Mouse (Mus musculus) left cerebral cortex, adult 11 months (tissue): ENCODE data around the gene Slc9c1.
"Not testable (repeated sequence)": the region's sequence is repeated elsewhere in the genome, so short reads cannot be mapped to it uniquely, and the experiment has no call there.

Source experiments
- DNase-seq: peaks from one replicate; pipeline ENCODE4 v3.0.0; 2022; ENCODE audit warnings: low spot score

Gene Slc9c1

DNA sequence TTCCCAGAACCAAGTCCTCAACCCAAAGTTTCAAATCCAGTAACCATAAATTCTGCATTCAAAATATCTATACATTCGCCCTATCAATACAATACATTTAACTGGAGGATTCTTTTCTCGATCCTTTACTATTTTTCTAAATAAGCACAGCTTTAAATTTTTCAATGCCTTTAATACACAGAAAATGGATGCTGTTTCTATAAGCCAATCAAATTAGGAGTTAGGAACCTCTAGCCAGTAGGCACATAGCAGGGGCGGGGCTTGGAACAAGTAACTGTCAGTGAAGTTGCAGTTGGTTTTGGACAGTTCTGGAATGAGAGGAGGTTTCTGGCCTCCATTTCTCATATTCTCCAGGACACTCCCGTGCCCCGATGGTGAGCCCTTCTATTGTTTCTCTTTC lies at the start of gene Slc9c1:
Gene Slc9c1, plus strand, starts transcription at position 301 of the 400 bp plus-strand sequence.
- no peak for DNase-seq

DNA sequence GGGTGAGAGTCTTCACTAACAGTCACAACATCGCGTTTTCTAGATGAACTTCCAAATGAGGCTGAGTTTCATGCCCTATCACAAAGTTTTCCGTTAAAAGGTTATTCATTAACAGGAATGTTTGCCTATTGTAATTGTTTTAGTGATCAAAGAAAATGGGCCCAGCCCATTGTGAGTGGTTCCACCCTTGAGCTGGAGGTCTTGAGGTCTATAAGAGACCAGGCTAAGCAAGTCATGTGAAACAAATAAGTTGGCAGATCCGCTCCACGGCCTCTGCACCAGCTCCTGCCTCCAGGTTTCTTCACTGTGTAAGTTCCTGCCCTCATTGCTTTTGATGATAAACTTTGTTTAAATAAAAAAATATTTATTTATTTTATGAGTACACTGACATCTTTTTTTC lies 42.2 kb upstream of the Slc9c1 start, which contains the start of gene Gm609:
Gene Gm609, minus strand, starts transcription at position 43 of the 400 bp plus-strand sequence.
- DNase-seq = no peak

DNA sequence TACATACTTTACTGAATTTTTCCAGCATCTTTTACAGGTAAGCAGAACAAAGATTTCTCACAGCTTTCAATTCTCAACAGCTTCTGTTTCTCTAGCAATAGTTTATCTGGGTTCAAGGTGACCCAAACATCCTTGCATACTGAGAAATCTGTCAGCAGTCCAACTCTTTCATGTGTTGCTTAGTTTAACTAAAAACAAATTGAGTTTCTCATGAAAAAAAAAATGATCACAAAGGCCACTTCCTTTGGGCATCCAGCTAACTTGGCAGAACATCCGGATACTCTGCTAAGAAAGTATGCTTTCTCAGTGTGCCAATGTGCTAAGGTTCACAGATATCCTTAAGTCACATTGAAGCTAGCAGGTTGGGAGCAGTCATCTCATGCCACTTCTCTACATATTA lies 39.8 kb upstream of the Slc9c1 start:
- DNase-seq = no peak

DNA sequence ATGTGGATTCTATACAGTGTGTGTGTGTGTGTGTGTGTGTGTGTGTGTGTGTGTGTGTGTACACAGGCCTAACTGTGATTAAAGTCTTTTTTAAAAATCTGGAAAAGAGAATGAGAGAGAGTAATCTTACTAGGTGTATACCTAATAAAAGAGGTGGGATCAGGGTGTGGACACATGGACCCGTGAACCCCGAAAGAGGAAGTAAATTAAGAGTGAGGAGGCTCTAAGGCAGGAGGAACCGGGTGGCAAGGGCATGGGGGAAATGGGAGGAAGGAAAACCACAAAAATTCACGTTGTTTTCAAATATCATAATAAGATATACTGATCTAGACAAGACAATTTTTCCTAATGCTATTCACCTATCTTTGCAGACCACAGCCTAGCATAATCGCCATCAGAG lies 9.6 kb upstream of the Slc9c1 start:
- DNase-seq = no peak

DNA sequence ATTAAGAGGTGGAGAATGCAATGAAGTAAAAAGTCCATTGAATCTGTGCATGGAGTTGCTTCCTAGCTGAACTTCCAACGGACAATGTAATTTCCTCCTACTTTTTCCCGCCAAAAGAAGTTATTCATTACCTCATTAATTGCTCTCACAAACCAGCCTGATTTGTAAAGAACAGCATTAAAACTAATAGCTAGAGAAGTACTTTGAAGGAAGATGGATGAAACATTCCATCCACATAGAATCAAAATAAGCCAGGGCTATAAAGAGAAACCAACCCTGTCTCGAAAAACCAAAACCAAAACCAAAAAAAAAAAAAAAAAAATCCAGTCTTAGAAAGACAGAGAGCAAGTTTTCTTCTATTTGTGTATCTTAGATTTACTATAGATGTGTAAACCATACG lies 3.2 kb upstream of the Slc9c1 start, which contains the start of gene Gm17783:
Gene Gm17783, minus strand, starts transcription at position 101 of the 400 bp plus-strand sequence.
- DNase-seq = no peak

DNA sequence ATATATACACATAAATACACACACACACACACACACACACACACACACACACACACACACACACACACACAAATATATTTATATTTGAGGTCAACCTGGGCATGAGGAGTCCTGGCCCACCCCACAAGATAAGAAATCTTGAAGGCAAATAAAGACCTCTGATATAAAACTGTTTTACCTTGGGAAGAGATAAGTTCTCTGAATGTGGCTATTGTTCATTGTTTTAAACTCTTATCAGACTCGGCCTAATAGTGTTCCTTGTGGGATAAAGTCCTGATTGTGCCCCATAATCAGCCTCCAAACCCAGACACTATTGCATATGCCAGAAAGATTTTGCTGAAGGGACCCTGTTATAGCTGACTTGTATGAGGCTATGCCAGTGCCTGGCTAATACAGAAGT lies 3.2 kb downstream of the Slc9c1 start:
- not testable (repeated sequence) for DNase-seq

DNA sequence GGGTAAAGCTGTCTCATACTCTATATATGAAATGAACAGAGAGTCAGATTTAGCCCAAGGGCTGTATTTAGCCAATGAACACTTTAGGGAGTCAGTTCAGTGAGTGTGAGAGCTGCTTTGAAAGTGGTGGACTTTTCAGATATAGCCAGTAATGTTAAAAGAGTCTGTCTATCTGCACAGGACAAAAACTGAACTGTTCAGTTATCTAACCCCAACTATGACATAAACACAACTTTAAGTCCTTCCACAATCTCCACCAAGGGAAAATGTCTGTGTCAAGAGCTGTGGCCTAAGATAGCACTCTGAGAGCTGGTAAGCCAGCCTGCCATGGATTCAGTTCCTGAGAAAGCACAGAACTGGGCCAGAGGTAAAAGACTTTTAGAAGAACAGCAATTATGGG lies 7.0 kb downstream of the Slc9c1 start:
- no peak for DNase-seq

DNA sequence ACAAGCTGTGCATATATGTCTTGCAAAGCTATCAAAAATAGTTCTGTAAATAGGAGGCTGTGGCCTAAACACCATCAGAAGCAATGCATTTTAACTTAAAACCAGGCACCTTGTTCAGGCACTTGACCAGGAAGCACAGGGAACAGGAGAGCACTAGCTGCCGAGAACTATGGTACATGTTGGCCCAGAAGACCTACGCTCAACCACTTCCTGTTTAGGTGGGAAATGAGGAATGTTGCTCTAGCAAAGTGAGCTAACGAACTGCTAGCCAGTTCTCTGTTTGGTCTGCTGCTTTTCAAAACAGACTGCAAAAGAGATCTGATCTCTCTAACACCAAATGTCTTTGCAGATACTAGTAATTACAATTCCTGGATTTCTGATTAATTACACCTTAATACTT lies 9.2 kb downstream of the Slc9c1 start:
- DNase-seq = no peak

DNA sequence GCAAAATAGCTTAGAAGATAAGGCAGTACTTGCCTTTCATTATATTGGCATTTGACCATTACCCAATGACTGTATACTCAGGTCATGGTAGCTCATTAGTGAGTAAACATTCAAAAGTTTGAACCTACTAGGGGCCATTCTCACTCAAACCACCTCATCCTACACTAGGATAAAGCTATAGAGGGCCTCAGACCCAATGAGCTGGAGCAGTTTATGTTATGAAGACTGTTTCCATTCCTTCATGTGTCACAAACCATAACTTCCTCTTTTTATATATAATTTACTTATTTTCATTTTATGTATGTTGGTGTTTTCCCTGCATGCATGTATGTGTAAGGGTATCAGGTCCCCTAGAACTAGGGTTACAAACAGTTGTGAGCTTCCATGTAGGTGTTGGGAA lies 12.9 kb downstream of the Slc9c1 start:
- DNase-seq = no peak

DNA sequence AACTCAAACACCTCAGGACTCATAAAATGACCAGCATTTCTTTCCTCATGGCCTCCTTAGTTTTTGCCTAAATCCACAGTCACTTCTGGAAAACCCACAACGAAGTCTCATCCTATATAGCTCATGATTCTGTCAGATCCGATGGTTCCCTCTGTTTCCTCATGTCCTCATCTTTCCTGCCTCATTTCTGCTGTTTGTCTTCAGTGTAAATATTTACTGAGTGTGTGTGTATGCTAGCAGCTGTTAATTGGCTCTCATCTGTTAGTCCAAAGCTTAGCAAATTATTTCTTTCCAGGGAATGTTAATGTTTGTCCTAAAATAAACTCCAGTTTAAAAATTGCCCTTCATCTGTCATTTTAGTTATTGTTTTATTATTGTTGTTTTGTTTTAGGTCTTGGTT lies 16.5 kb downstream of the Slc9c1 start:
- DNase-seq = no peak

DNA sequence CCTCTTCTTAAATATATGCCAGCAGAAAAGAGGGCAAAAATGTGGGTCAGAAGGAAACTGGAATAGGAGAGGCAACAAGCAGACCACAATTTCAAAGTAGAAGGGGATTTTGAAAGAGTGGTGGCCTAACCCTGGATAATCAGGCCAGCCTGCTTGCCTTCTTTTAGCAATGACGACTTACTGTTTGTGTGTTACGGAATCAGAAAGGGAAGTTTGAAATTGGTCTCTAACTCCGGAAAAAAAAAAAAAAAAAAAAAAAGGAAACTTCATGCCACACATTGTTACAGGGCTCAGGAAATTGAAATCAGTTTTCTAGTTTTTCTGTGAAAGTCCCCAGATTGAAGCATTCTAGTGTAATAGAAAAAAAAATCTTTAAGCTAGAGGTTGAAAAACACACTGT lies 26.6 kb downstream of the Slc9c1 start:
- DNase-seq = no peak

DNA sequence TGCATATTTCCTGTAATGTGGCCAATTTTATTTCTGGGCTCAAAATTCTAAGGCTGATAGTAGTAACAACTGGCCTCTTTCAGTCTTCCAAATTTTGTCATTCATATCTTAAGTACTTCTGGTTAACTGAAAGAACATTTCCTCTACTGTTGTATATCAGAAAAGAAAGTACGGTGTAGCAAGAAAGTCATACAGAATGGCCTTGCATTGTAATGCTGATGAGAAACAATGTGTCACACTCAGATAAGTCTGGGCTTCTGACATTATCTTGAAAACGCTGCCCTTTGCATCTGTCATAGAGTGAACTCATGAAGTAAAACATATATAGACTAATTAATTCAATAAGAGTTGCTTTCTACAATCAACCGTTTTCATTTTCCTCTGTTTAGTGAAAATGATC lies 37.2 kb downstream of the Slc9c1 start:
- no peak for DNase-seq

DNA sequence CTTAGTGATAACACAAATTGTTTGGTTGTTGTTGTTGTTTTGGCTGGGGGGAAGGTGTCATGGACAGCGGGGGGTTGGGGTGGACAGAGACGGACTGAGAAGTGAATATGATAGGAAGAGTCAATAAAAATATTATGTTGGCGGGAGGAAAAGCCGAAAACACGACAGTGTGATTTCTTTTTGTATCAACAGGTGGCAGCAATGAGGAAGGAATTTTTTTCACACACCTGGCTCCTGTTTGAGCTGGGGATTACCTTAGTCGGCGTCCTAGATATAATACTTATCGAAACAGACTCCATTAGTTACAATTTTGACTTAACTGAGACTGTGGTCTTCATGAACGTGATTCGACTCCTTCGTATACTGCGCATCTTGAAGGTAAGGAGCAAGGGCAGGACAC lies 44.8 kb downstream of the Slc9c1 start:
- DNase-seq = no peak

DNA sequence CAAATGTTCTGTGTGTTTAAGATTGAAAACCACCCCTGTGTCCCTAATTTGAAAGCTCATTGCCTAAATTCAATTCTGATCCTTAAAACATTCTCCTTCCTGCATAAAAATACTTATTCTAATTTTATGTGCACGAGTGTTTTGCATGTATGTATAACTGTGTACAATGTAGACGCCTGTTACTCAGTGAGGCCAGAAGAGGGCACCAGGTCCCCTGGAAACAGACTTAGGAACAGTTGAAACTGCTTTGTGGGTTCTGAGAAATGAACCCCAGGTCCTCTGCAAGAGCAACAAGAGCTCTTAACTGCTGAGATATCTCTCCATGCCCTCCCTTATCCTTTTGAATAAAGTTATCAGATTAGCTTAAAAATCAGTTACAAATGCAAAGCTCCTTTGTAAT lies 47.4 kb downstream of the Slc9c1 start:
- DNase-seq = no peak

DNA sequence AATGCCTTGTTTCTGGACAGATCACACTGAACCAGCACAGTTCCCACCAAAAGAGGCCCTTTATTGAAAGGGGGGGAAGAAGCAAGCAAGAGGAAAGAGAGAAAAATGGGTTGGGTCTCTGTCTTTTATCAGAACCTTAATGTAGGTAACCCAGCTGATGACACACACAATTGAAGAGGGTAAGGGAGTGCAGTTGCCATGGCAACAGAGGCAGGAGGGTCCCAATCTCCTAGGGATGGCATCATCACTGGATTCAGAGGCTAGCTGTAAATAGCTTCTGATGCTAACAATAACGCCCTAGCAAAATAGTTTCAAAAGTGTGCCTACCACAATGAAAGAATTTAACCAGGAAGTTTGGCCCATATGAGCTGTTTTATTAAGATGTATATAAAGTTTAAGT lies 58.5 kb downstream of the Slc9c1 start:
- DNase-seq = no peak

DNA sequence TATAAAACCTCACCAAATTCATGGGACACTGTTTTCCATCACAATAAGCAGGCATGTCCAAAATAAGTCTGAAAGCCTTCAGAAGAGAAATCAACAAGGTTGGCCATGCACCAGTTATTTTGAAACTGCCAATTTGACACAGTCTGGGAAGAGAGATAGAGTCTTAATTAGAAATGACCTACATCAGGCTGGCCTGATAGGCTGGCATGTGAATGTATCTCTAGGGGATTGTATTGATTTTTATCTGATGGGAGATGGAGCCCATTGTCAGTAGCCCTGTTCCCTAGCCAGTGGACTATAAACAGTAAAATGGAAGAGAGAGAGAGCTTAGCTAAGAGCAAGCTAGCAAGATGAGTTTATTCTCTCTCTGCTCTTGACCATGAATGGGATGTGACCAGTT lies 60.4 kb downstream of the Slc9c1 start:
- no peak for DNase-seq

DNA sequence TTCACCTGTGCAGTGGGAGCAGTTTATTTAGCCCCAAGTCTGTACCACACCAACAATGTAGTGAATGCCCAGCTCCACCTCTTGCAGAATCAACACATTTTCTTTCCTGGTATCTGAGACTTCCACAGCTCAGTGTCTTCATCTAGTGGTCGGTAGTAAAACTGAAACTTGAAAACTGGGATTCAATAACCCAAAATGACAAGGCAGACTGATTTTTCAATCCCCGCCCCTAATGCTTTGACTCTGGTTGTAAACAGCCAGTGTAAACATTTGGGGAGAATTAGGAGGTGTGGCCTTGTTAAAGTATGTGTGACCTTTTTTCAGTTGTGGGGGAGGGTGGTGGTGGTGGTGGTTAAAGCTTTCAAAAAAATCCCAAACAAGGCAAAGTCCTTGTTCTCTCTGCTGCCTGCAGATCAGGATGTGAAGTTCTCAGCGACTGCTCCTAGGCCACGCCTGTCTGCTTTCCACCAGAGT lies 73.4 kb downstream of the Slc9c1 start:
- DNase-seq = peak; percentile 19

DNA sequence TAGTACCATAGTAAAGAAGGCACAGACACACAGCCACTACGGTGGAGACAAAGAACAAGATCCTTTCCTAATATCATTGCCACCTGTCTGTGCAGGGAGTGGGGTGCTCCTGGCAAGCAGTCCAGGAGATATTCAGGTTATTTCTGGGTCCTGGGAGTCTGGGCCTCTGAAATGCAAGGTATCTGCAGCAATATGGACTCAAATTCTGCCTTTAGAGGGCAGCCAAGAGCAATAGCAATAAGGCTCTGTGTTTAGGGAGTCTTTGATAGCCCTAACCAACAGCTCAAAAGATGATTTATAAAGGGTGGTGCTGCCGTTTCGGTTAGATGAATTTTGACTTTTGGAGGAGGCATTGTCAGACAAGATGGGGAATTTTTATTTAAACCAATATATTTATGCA lies 74.2 kb downstream of the Slc9c1 start:
- no peak for DNase-seq

DNA sequence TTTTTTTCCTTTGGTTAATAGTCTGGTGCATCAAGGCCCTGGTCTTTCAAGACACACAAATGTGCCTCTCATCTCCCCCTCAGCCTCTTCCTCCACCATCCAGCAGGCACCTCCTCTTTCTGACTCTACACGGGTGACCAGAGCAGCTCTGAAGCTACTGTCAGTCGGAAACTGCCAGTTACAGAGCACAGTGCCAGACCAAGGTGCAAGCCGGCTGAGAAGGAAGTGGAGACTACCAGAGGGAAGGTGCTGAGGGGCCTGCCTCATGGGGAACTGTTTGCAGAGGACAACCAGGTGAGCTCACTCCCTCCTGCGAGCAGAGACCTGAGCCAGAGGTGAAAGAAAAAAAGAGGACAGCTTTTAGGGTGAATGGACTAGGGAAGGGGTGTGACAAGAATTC lies 75.2 kb downstream of the Slc9c1 start, which contains the start of gene Gcsam:
Gene Gcsam, plus strand, starts transcription at position 114 of the 400 bp plus-strand sequence.
- DNase-seq = no peak

DNA sequence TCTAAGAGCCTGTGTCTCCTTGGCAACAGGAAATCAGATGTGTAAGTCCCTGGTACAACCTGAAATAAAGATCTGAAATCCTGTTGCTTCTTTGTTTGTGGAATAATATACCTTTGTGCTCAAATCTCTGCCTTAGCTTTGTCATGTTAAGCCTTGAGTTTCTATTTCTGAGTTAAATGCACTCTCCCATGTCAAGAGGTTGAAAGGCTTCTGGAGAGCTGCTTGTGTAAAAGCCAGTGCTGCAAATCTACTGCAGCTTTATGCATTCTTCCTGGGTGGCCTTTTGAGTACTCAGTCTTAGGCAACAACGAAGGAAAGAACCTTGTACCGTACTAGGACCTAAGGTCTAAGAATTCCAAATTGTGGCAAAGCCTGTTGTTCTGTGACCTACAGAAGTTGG lies 78.1 kb downstream of the Slc9c1 start:
- DNase-seq = no peak

DNA sequence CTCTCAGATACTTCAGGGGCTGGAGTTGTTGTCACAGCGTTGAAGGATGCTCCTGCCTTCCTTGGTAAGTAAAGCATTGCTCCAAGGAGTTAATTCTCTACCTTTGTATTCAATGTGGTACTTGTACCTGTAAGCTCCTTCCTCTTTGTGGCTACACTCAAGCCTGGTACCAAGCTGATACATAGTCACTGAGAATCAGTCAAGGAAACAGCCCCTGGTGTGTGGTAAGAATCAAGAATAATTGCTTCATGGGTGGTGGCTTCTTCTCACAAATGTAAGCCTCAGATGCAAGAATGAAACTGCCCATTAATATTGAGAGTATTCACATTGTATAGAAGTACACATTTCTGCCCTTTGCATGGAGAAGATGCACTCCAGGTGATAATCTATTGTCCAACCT lies 80.8 kb downstream of the Slc9c1 start:
- DNase-seq = no peak

DNA sequence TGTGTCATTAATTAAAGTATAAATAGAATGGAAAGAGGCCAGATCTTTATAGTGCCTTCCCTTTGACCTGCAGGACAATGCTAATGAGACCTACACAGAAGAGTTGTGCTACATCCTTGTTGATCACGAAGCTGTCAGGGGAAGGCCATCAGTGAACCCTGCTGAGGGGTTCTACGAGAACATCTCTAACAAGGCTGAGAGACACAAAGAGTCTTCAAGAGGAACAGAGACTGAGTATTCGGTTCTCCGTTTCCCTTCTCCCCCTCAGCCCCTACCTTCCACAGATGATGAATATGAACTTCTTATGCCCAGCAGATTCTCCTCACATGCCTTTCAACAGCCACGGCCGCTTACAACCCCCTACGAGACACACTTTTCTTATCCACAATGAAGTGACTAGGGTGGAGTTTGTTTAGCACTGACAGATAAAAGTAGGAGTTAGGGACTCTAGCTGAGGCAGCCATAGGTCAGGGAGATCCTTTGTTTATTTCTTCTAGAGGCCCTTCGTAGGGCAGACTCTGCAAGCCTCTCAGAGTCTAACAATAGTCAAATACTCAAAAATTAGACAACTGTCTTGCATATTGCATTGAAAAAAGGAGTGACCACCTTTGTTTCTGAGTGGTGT lies 84.8 kb downstream of the Slc9c1 start:
- no peak for DNase-seq

DNA sequence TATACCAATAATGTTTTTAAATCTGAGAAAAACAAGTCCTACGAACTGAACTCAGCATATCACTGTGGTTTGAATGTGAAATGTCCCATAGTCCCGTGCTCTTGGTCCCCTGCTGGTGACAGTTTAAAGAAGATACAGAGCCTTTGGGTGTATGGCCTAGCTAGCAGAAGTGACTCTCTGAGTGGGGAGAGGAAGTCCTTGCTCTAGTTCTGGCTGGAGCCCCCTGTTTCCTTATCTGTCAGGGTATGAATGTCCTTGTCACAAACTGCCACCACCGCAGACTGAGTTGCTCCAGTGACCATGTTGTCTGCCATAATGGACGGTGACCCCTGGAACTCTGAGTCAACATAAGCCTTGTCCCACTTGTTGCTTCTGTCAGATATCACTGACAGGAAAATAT lies 88.1 kb downstream of the Slc9c1 start:
- DNase-seq = no peak

DNA sequence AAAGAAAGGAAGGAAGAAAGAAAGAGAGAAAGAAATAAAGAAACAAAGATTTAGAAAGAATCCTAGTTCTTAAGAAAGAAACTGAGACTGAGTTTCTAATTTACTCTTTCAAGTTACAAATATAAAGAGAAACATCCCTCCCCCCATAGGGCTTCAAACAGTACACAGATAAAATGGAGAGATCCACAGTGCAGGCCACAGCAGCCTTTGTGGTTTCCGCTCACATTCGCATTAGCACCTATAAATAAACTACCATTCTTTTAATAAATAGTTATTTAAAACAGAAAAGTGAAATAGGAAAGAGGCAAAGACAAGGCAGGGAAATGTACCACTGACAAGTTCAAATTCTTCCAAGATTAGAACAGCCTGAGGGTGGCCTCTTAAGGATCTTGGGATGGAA lies 89.7 kb downstream of the Slc9c1 start:
- DNase-seq = no peak
